Mouse (Mus musculus): ENCODE measurements around the gene Slc38a7.
"Not testable (repeated sequence)": the region's sequence is repeated elsewhere in the genome, so short reads cannot be mapped to it uniquely, and the experiment has no call there.

Gene Slc38a7

GRCm38 (mm10) chr8:95807331-95807843 lies 46.0 kb downstream of the Slc38a7 start, which contains the start of gene Cnot1:
Cnot1 (minus strand) TSS chr8:95807464.
- DNase-seq (ENCODE audit: low spot score) = peak; percentile 76

- DNase-seq (ENCODE audit: low spot score) = no peak
Observed at GRCm38 (mm10) chr8:95806461-95807191, 46.7 kb downstream of the Slc38a7 start.

DNA sequence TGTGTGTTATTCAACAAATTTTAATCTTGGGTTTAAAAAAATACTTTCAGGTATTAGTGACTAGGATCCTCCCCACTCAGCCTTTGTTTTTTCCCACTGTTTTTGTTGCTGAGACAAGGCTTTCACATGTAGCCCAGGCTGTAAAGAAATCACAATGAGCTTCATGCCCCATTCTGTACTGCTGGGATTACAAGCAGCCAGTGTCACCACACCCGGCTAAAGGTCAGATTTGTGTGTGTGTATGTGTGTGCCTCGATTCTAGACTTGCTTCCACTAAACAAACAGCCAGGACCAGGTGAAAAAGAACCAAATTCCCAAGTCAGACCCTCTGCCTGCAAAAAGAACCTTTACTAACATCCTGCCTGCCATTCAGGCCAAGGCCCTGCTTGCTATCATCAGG lies 47.9 kb downstream of the Slc38a7 start:
- DNase-seq (ENCODE audit: low spot score) = no peak

DNA sequence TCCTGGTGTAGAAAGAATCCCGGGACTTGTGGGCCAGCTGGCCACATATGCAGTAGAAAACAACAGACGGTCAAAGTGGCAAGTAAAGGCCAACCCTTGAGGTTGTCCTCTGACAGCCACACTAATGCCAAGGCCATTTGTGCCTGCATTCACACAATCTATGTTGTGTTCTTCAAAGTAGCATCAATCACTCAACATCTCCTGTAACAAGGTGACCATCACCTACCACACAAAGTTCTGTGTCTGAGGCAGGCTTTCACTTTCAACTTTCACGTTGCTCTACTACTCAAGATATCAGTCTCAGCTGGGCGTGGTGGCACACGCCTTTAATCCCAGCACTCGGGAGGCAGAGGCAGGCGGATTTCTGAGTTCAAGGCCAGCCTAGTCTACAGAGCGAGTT lies 51.1 kb downstream of the Slc38a7 start:
- DNase-seq (ENCODE audit: low spot score) = no peak

DNA sequence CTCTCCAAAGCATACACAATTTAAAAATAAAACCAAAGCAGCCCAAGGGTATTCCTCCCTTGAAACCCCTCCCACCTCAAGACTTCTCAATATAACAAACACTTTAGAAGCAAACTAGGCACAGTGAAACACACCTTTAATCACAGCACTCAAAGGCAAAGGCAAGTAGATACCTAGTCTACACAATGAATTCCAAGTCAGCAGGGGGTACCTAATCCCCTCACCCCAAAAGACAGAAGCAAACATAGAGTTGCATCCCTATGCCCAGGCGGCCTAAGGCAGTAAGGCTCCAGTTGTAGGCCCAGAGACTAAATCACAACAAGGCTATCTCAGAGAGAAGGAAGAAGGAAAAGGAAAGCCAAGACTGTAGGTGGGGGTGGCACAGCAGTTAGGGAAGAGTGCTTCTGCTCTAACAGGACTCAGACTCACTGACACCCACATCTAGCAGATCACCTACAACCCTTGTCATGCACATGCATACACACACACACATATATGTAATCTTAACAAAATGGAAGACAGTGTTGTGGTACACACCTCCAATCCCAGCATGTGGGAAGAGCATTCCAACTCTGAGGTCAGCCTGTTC lies 51.8 kb downstream of the Slc38a7 start:
- DNase-seq (ENCODE audit: low spot score) = no peak

DNA sequence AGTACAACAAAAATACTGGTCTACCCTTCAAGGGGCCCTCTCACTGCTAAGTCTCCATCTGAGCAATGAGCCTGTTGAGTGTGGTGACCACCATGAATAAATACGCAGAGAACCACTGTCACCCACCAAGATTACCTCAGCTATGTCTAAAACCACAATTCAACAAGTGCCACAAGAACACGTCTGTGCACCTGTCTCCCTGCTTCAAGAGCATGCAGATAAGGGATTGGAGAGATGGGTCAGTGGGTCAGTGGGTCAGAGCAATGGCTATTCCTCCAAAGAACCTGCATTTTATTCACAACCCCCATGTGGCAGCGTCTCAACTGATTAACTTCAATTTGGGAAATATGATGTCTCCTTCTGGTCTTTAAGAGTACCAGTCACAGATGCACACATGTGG lies 53.0 kb downstream of the Slc38a7 start:
- no peak for DNase-seq (ENCODE audit: low spot score)

- DNase-seq (ENCODE audit: low spot score) = no peak
Observed at GRCm38 (mm10) chr8:95799891-95800290, 53.4 kb downstream of the Slc38a7 start.

GRCm38 (mm10) chr8:95799117-95799516 lies 54.2 kb downstream of the Slc38a7 start:
- no peak for DNase-seq (ENCODE audit: low spot score)

- not testable (repeated sequence) for DNase-seq (ENCODE audit: low spot score)
Observed at GRCm38 (mm10) chr8:95795333-95796061, 57.8 kb downstream of the Slc38a7 start.
